Mouse (Mus musculus): ENCODE measurements around the gene Sfrp5. TPM values are rescaled to one million over a fixed set of nuclear protein-coding genes. Genes with fewer than 3 reads are reported as not detected.

Gene Sfrp5
- total RNA-seq (2014; fragmentation: Nextera tagmentation): not detected in 2 replicates
- total RNA-seq (2017): not detected in 2 replicates

GRCm38 (mm10) chr19:42201696-42202381 is at the start of gene Sfrp5:
TSS of gene Sfrp5 (minus strand) at chr19:42202252.
- ATAC-seq (replicated peaks; ENCODE audit: low FRiP score, low TSS enrichment, poor library complexity, severe bottlenecking): no peak

DNA sequence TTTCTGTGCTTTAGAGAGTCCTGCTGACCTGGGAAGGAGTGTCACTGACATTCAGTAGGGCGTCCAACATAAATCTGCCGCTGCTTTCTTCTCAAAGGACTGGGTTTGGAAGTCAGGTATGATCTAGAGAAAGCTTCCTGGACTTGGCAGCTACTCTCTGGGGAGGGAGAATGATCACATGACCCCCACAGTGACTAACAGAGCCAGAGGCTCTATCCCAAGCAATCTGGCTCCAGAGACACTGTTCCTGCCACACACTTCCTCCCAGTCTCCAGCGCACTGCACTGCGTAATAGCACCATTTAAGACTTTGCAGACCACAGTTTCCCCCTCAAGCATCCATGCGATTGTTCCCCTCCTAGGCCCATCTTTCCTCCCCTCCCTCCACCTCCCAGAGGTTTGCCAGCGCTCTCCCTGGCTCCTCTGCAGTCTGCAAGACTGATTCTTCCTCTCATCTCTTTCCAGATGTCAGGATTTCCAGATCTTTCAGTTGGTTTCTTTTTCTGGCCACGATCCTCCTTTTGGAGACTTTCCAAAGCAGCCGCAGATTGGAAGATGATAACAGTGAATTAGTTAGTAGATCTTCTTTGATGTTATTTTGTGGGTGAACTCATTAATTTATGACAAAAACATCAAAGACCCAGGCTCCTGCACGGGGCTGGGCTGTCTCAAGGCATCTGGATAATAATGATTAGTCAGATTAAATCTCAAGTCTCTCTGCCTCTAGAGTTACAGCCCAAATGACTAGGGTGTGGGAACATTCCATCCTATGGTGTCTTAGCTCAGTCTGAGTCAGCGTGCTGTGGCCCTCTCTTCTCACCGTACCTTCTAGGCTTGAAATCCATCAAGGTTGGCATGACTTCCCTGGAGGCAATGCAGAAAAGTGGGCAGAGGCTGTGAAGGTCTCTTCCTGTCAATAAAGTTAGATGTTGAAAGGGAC is 48.2 kb upstream of the Sfrp5 start:
- ATAC-seq (replicated peaks; ENCODE audit: low FRiP score, low TSS enrichment, poor library complexity, severe bottlenecking): no peak

- no peak for ATAC-seq (replicated peaks; ENCODE audit: low FRiP score, low TSS enrichment, poor library complexity, severe bottlenecking)
Measured at GRCm38 (mm10) chr19:42247519-42247918, 45.5 kb upstream of the Sfrp5 start, which contains the start of gene Golga7b. TSS of gene Golga7b (plus strand) at chr19:42247574.

GRCm38 (mm10) chr19:42246626-42247025 is 44.6 kb upstream of the Sfrp5 start:
- no peak for ATAC-seq (replicated peaks; ENCODE audit: low FRiP score, low TSS enrichment, poor library complexity, severe bottlenecking)

DNA sequence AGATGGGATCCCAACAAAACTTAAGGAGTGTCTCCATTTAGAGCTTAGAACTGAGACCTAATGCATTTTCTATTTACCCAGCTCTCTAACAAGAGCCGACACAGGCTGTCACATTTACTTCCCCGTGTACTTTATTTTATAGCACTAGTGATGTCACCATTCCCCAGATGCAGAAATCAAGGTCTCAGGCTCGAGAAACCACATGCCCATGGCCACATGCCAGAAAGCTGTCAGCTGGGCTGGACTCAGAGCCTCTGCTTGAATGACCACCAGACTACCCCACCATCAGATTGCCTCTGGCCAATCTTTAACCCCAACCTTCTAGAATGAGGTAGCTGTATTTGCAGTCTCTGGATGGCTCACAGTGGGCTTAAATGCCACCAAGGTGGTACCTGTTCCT is 41.3 kb upstream of the Sfrp5 start:
- no peak for ATAC-seq (replicated peaks; ENCODE audit: low FRiP score, low TSS enrichment, poor library complexity, severe bottlenecking)

- no peak for ATAC-seq (replicated peaks; ENCODE audit: low FRiP score, low TSS enrichment, poor library complexity, severe bottlenecking)
Measured at GRCm38 (mm10) chr19:42240881-42241280, 38.8 kb upstream of the Sfrp5 start.

DNA sequence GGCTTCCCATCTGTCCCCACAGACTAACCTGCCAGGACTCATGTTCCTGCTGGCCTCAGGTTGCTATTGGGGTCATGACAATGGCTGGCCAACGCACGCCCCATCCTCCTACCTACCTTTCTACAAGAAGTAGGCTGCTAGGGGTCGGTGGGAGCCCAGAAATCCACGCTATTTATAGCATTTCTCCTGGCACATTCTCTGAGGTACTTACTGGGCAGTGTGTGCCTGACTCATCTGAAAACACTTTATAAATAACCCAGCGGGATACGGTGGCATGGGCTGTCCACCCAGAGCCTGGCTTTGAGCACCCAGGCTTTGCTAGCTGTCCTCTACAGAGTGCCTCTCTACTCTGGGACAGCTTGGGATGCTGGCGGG is 36.3 kb upstream of the Sfrp5 start:
- no peak for ATAC-seq (replicated peaks; ENCODE audit: low FRiP score, low TSS enrichment, poor library complexity, severe bottlenecking)

GRCm38 (mm10) chr19:42237602-42238340 is 35.7 kb upstream of the Sfrp5 start:
- ATAC-seq (replicated peaks; ENCODE audit: low FRiP score, low TSS enrichment, poor library complexity, severe bottlenecking): no peak

DNA sequence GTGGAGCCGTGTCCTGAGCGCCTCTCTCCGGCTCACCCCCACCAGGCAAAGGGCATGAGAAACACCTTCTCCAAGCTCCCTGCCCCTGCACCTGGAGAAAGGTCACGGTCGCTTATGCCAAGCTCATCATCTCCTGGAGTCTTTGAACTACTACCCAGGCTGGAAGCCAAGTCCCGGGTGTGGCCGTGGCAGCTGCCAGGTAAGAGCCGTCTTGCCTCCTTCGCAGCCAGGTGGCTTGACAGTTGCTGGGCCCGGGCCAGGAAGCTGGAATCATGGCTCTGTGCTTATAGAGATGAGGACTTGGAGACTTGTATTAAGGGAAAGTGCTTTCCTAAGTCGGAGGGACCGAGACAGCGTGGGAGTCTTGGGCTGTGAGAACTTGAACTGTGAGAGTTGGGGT is 28.9 kb upstream of the Sfrp5 start:
- ATAC-seq (replicated peaks; ENCODE audit: low FRiP score, low TSS enrichment, poor library complexity, severe bottlenecking): 0 out of 2 replicates have a peak, but pooled peaks have one; percentile 35

DNA sequence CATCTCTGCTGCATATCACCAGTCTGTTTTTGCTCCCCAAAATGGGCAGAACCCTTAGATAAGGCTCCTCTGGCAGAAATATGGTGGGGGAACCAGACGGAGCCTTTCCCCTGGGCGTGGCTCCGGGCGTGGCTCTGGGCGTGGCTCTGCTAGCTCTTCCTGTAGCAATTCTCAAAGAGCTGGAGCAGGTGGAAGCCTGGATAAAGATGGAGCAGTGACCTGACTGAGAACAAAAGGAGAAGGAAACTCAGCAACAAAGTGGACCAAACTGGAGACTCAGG is 28.2 kb upstream of the Sfrp5 start:
- ATAC-seq (replicated peaks; ENCODE audit: low FRiP score, low TSS enrichment, poor library complexity, severe bottlenecking): peak; percentile 69

GRCm38 (mm10) chr19:42229499-42230287 is 27.6 kb upstream of the Sfrp5 start:
- no peak for ATAC-seq (replicated peaks; ENCODE audit: low FRiP score, low TSS enrichment, poor library complexity, severe bottlenecking)

DNA sequence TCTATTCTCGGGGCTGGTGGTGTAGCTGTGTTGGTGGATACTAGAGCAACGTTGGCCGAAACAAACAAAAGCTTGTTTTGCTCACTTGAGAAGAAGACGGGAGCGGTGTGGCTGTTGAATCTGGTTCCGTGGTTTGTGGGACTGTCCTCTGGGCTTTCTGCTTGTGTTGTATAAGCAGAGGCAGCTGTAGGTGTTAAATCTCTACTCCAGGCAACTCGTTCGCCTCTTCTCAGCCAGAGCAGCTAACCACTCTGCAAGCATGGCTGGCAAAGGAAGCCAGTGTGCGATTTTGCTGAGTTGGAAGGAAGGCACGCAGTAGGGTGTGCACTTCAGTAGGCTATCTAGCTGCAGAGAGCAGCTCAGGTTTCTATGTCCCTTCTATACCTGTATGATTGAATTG is 24.4 kb upstream of the Sfrp5 start:
- no peak for ATAC-seq (replicated peaks; ENCODE audit: low FRiP score, low TSS enrichment, poor library complexity, severe bottlenecking)

GRCm38 (mm10) chr19:42217374-42217763 is 15.3 kb upstream of the Sfrp5 start:
- ATAC-seq (replicated peaks; ENCODE audit: low FRiP score, low TSS enrichment, poor library complexity, severe bottlenecking): peak; percentile 66; the same call in 1 of the 2 replicates

DNA sequence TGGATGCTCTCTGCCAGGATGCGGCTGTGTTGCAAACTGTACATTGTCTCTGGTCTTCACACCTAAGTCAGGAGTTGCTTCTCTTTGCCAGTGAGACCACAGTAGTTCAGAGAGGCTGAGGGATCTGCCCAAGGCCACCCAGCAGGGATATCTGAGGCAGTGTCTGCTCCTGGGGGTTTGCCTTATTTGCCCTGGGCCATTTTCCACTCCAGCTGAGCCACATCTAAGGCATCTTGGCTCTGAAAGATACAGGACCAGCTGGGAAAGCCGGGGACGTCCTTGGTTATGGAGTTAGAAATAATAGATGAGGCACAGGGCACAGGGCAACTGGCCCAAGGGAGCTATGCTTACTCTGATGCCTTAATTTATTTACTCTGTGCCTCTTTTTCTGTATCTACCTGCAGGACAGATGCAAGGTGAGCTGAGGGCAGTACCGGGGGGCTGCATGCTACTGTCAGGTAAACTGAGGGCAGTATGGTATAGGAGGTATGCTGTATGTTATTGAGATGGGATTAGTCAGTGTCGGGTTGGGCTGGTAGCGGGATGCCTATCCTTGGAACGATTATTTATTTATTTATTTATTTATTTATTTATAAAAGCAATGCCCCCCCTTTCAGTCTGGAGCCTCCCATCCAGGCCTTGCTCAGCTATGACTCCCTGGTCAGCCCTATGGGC is 14.8 kb upstream of the Sfrp5 start:
- ATAC-seq (replicated peaks; ENCODE audit: low FRiP score, low TSS enrichment, poor library complexity, severe bottlenecking): no peak

GRCm38 (mm10) chr19:42214601-42215000 is 12.5 kb upstream of the Sfrp5 start:
- ATAC-seq (replicated peaks; ENCODE audit: low FRiP score, low TSS enrichment, poor library complexity, severe bottlenecking): no peak

- no peak for ATAC-seq (replicated peaks; ENCODE audit: low FRiP score, low TSS enrichment, poor library complexity, severe bottlenecking)
Measured at GRCm38 (mm10) chr19:42211936-42212335, 9.9 kb upstream of the Sfrp5 start.

DNA sequence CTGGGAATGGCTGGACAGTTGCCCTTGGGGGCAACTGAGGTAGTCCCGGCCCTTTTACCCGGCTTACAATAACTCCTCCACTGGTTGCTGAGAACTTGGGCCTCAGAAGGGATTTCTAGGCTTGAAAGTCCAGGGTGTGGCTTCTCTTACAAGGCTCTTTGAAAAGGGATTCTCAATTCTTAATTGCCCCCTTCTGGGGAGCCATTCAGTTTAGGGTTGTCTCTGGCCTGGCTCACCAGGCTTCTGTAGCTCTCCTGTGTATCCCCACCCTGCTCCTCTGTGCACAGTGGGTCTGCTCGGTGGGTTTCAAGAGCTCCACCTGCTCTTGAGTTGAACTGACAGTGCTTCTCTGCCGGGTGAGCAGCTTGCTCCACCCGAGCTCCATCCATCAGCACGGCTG is 7.9 kb upstream of the Sfrp5 start:
- ATAC-seq (replicated peaks; ENCODE audit: low FRiP score, low TSS enrichment, poor library complexity, severe bottlenecking): no peak

DNA sequence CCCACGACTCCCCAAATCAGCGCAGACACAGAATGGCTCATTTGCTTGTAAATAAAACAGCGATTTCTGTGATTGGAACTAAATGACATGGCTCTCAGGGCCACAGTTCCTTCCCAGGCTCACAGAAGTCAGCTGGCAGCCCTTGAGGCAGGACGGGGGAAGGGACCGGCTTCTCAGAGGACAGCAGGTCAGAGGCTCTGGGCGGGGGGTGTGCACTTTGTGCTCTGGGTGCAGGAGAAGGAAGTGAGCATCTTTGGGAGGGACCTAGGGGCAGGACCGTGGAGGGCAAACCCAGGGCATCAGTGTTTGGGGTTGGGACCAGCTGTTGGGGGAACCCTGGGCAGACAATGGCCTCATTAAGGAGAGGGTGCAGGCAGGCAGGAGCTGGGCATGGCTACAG is 7.4 kb upstream of the Sfrp5 start:
- no peak for ATAC-seq (replicated peaks; ENCODE audit: low FRiP score, low TSS enrichment, poor library complexity, severe bottlenecking)

DNA sequence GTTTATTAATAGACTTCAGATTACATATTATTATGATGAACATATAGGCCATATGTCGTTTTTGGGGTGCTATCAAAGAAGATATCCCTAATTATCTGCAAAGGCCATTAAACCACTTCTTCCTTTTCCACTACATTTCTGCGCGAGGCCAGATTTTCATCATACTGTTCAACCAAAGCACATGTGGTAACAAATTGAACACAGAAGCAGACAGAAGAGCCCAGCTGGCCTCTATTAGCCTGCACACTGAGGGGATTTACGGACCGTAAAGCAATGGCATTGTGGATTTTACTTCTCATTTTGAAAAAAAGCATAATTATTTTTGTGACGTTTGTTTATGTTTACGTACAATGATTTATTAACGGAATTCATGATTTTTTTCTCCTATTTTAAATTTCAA is 3.1 kb upstream of the Sfrp5 start:
- ATAC-seq (replicated peaks; ENCODE audit: low FRiP score, low TSS enrichment, poor library complexity, severe bottlenecking): no peak

Measured in megakaryocyte-erythroid progenitor cell, adult 5-6 weeks (primary cell).